Mouse (Mus musculus) CH12.LX (cell line): ENCODE results near the gene Samd4. TPM values are rescaled to one million over a fixed set of nuclear protein-coding genes. Genes with fewer than 3 reads are reported as not detected.

Source experiments
- DNase-seq: peaks from one replicate; pipeline ENCODE4 v3.0.0-alpha.2; 2013; ENCODE audit errors: extremely low read depth
- H3K27ac ChIP-seq: 2 replicates; pipeline ENCODE4 v1.5.1; 2012; ENCODE audit warnings: low read depth, mild to moderate bottlenecking, control low read depth, moderate library complexity; ENCODE audit not compliant: insufficient read depth
- H3K27me3 ChIP-seq: replicated peaks from 2 replicates; pipeline ENCODE3; 2012; ENCODE audit warnings: inconsistent platforms
- H3K36me3 ChIP-seq, 2 experiments: replicated peaks in 1 of 2; 2 replicates each; pipeline versions ENCODE3 to v1.6.1; 2012; ENCODE audit warnings: inconsistent platforms in 1 of 2, low read length in 1 of 2, mild to moderate bottlenecking in 1 of 2, mixed read lengths in 1 of 2, moderate library complexity in 1 of 2; ENCODE audit not compliant: control insufficient read depth in 1 of 2, insufficient read depth in 1 of 2
- H3K4me1 ChIP-seq, 2 experiments: 2 replicates each; pipeline ENCODE4 v1.6.1; 2012; ENCODE audit warnings: inconsistent platforms in 1 of 2, moderate library complexity in 1 of 2; ENCODE audit not compliant: insufficient read depth in 2 of 2, control insufficient read depth in 1 of 2
- H3K4me2 ChIP-seq: 2 replicates; pipeline ENCODE4 v1.6.1; 2012; ENCODE audit warnings: low read depth, mild to moderate bottlenecking, control low read depth; ENCODE audit not compliant: poor library complexity, insufficient read depth, severe bottlenecking
- H3K4me3 ChIP-seq, 3 experiments: fragments of 150-350 bp in 1 of 3; sonication (generic) in 1 of 3; replicated peaks in 1 of 3; 2 replicates each; pipeline versions ENCODE3 to v1.5.1; 2011 to 2012; ENCODE audit warnings: low read depth in 2 of 3, low read length in 2 of 3, mild to moderate bottlenecking in 2 of 3, moderate library complexity in 2 of 3, control low read depth in 1 of 3, improper control_type of control experiment in 1 of 3, inconsistent platforms in 1 of 3, mixed read lengths in 1 of 3; ENCODE audit not compliant: poor library complexity in 1 of 3
- H3K79me2 ChIP-seq: replicated peaks from 2 replicates; pipeline ENCODE4 v1.6.1; 2012; ENCODE audit warnings: mild to moderate bottlenecking, moderate library complexity; ENCODE audit not compliant: control insufficient read depth, poor library complexity, insufficient read depth, severe bottlenecking; ENCODE audit errors: extremely low read depth
- H3K9ac ChIP-seq: 2 replicates; pipeline ENCODE4 v1.6.1; 2012; ENCODE audit warnings: low read depth, mild to moderate bottlenecking, control low read depth, moderate library complexity; ENCODE audit not compliant: insufficient read depth
- H3K9me3 ChIP-seq: replicated peaks from 2 replicates; pipeline ENCODE3; 2012; ENCODE audit warnings: low read length, inconsistent platforms, mixed read lengths
- BHLHE40 ChIP-seq: IDR thresholded peaks from 2 replicates; pipeline ENCODE4 v1.6.1; 2011; ENCODE audit warnings: mild to moderate bottlenecking, low read depth, low read length, improper control_type of control experiment
- CHD1 ChIP-seq: IDR thresholded peaks from 2 replicates; pipeline ENCODE4 v1.6.1; 2012; ENCODE audit warnings: low read depth, low read length, improper control_type of control experiment, inconsistent platforms
- JUND ChIP-seq: conservative IDR thresholded peaks from 2 replicates; pipeline ENCODE4 v1.6.1; 2011; ENCODE audit warnings: low read depth, low read length, improper control_type of control experiment
- MAX ChIP-seq: IDR thresholded peaks from 2 replicates; pipeline ENCODE4 v1.6.1; 2011; ENCODE audit warnings: low read length, improper control_type of control experiment
- NELFE ChIP-seq: IDR thresholded peaks from 2 replicates; pipeline ENCODE4 v1.6.1; 2011; ENCODE audit warnings: low read depth, low read length, improper control_type of control experiment
- NRF1 ChIP-seq: IDR thresholded peaks from 2 replicates; pipeline ENCODE4 v1.6.1; 2014; ENCODE audit warnings: low read depth, mild to moderate bottlenecking, inconsistent platforms, low read length, improper control_type of control experiment, moderate library complexity
- PAX5 ChIP-seq: IDR thresholded peaks from 2 replicates; pipeline ENCODE4 v1.6.1; 2012; ENCODE audit warnings: low read length, inconsistent platforms, mixed read lengths
- POLR2A ChIP-seq: IDR thresholded peaks from 2 replicates; pipeline ENCODE4 v1.6.1; 2011; ENCODE audit warnings: low read depth, mild to moderate bottlenecking, improper control_type of control experiment, low read length
- RAD21 ChIP-seq: IDR thresholded peaks from 2 replicates; pipeline ENCODE4 v1.6.1; 2011; ENCODE audit warnings: low read depth, mild to moderate bottlenecking, low read length, improper control_type of control experiment, moderate library complexity
- RCOR1 ChIP-seq: conservative IDR thresholded peaks from 2 replicates; pipeline ENCODE4 v1.6.1; 2012; ENCODE audit warnings: low read depth, mild to moderate bottlenecking, inconsistent platforms, low read length, improper control_type of control experiment
- SMC3 ChIP-seq: IDR thresholded peaks from 2 replicates; pipeline ENCODE4 v1.6.1; 2011; ENCODE audit warnings: low read depth, low read length, improper control_type of control experiment
- TBP ChIP-seq: conservative IDR thresholded peaks from 2 replicates; pipeline ENCODE4 v1.6.1; 2011; ENCODE audit warnings: low read depth, low read length, improper control_type of control experiment
- UBTF ChIP-seq: IDR thresholded peaks from 2 replicates; pipeline ENCODE4 v1.6.1; 2012; ENCODE audit warnings: low read depth, mild to moderate bottlenecking, inconsistent platforms, low read length, improper control_type of control experiment, moderate library complexity
- USF1 ChIP-seq: IDR thresholded peaks from 2 replicates; pipeline ENCODE4 v1.6.1; 2014; ENCODE audit warnings: low read depth, mild to moderate bottlenecking, inconsistent platforms, low read length, improper control_type of control experiment
- ZNF384 ChIP-seq: IDR thresholded peaks from 2 replicates; pipeline ENCODE4 v1.6.1; 2012; ENCODE audit warnings: low read depth, low read length, improper control_type of control experiment, inconsistent platforms
- dilution Hi-C: fragments of 300-500 bp; cut with MboI; formaldehyde crosslinking; loops from 2 replicates; pipeline ENCODE4 v1.14.3; 2020; ENCODE audit warnings: low sequenced_read_pairs; ENCODE audit not compliant: extremely low pct_unique_long_range_greater_than_20kb, extremely low pct_ligation_motif_present
- in situ Hi-C: fragments of 300-500 bp; cut with MboI; formaldehyde crosslinking; loops from 3 replicates; pipeline ENCODE4 v1.14.3; 2019; ENCODE audit warnings: low sequenced_read_pairs, low pct_ligation_motif_present, low pct_unique_long_range_greater_than_20kb, mixed read lengths
- polyA plus RNA-seq: library from polyadenylated mRNA; unstranded; fragments of >175 nt; gene quantifications from 2 replicates; pipeline ENCODE4 v1.2.1, GENCODE M21; 2012; ENCODE audit warnings: low read depth; ENCODE audit not compliant: insufficient read length
- total RNA-seq, 2 experiments: library from RNA; depleted of rRNA; stranded (reverse); fragments of 300-350 nt in 1 of 2; fragments of >200 nt in 1 of 2; gene quantifications; 2 replicates each; pipeline ENCODE4 v1.2.3; 2012 to 2014

Gene Samd4
- total and polyA plus RNA-seq, 3 experiments, result 0.64 to 4.6 (median 1.5) TPM

DNA sequence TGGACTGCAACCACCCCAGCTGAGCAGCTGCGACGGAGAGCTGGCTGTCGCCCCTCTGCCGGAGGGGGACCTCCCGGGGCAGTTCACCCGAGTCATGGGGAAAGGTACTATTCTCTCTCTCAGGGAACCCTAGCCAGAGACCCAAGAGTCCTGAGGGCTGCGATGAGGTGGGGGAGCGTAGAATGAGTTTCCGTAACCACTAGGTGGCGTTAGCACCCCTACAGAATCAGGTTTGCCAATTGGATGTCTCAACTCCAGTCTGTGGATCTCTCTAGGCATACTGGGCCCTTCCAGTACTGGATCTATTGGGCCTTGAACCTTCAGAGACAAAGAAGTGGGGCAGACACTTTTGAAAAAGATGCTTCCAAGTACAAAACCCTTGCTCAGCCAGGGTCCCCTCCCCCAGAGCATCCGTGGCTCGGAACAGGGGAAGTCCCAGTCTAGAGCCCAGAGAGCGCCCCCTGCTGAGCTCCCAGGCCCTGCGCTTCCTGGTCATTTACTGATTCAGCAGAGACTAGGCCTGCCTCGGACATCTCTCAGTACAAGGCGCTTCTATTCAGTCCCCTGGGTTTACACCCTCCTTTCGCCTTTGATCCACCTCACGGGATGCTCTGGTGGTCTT, 191.5 kb downstream of the Samd4 start (continued):
- TF ChIP-seq RCOR1 (no peak), NRF1 (no peak), NELFE (no peak), BHLHE40 (0 out of 2 replicates have a peak, but pooled peaks have one; percentile 7), SMC3 (peak; percentile 35), JUND (no peak), UBTF (no peak), MAX (no peak), CHD1 (no peak)
- TF ChIP-seq, all 38 proteins: peak for 5

DNA sequence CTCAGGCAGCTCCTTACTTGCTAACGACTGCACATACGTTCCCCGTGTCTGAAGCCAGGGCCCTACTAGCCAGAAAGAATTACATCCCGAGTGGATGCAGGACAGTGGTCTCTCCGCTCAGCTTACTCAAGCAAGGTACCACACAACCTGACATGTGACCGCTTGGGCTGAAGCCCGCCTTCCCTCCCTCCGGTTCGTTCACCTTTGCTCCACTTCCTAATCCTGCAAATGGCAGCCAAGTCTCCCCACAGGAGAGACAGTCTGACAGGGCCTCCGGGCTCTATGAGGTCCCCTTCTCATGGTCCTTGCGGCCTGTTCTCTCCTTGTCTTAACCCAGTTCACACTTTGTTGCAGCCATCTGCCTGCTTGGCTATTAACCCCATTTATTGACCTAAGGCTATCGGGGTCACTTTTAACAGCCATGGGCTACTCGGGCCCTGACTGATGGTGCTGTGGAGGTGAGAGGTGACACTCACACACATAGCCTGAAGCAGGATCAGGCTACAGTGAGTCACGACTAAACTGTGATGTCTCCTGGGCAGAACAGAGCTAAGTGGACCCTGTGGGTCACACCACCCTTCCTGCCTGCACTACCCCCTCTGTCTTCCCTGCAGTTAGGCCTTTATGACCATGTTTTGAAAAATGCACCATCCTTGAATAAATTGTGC, 192.5 kb downstream of the Samd4 start:
- no peaks in the 10 kb centered on the region for H3K27me3 ChIP-seq
- no peaks in the 10 kb centered on the region for H3K9me3 ChIP-seq
- H3K4me3 ChIP-seq, result no peak overlapping the region
- H3K27ac ChIP-seq, result no peak overlapping the region
- peaks cover 0 to 46% of the 10 kb centered on the region in 2 experiments; a peak in 2 of 4 replicates for H3K4me1 ChIP-seq
- H3K9ac ChIP-seq, result no peak overlapping the region
- dilution Hi-C loops, result no loop called here
- in situ Hi-C loops, result no loop called here
- no peak for DNase-seq
- H3K79me2 ChIP-seq, result no peaks in the 10 kb centered on the region
- TF ChIP-seq BHLHE40 (no peak), RAD21 (no peak), ZNF384 (no peak), UBTF (no peak), USF1 (no peak), NRF1 (no peak)
- H3K36me3 ChIP-seq, result no peaks in the 10 kb centered on the region
- no peak overlapping the region for H3K4me2 ChIP-seq

- H3K27ac ChIP-seq, result no peak overlapping the region
- no peaks in the 10 kb centered on the region for H3K36me3 ChIP-seq
- H3K9ac ChIP-seq, result no peak overlapping the region
- H3K27me3 ChIP-seq, result no peaks in the 10 kb centered on the region
- DNase-seq, result no peak
- no peak overlapping the region for H3K4me2 ChIP-seq
- H3K9me3 ChIP-seq, result no peaks in the 10 kb centered on the region
- H3K4me1 ChIP-seq, result peaks cover 0 to 38% of the 10 kb centered on the region in 2 experiments; a peak in 2 of 4 replicates
- in situ Hi-C loops (no loop called here), dilution Hi-C loops (no loop called here)
- no peaks in the 10 kb centered on the region for H3K79me2 ChIP-seq
- TF ChIP-seq PAX5 (no peak), UBTF (no peak), POLR2A (no peak), TBP (no peak)
- no peak overlapping the region for H3K4me3 ChIP-seq
Observed at GRCm38 (mm10) chr14:47075856-47076255, 193.2 kb downstream of the Samd4 start.
